Mouse (Mus musculus): ENCODE results near the gene 4930451I11Rik. TPM values are rescaled to one million over a fixed set of nuclear protein-coding genes. Genes with fewer than 3 reads are reported as not detected.

4930451I11Rik gene
- total RNA-seq, 1 experiment, result not detected

DNA sequence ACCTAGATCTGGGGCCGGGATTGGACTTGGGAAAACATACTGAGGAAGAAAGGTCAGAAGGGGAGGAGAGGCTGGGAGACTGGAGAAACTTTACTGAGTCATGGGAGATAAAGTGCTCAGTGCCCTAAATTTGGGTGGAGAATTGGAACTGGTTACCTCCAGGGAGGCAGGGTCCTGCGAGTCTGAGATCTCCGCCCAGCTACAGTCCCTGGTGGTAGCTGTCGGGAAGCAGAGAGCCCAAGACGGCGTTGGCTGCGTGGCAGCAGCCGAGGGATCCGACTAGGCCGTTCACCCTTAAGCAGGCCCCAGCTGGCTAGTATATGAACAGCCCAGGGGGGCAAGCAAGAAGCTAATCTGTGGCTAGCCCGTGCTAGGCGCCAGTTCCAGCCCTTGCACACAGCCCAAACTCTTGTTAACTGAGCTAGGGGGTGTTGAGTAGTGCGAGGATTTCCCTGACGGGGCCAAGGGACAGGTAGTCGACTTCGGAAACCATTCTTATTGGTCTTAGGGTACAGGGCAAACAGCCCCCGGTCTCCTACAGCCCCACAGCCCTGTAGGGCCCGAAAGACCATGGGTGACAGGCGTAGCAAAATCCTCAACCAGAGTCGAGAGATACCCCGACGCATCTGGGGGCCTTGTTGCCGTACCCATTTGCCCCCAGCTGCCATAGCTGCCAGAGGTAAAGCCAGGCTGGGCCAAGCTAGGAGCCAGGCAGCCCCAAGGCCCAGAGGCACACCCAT is 38.5 kb upstream of the 4930451I11Rik start:
- no peaks in the 10 kb centered on the region for H3K9me3 ChIP-seq (ENCODE audit: control insufficient read depth, insufficient read depth, low read depth, low read length)
- TF ChIP-seq ZNF384 (IDR thresholded peaks at IDR 0.05; ENCODE audit: low read depth, low read length) (no peak), MAFK (IDR thresholded peaks at IDR 0.05; ENCODE audit: insufficient read depth, low read depth, low read length) (no peak), ZC3H11A (IDR thresholded peaks at IDR 0.05; ENCODE audit: borderline replicate concordance, low read depth, low read length) (no peak), CHD2 (IDR thresholded peaks at IDR 0.05; ENCODE audit: low read depth, low read length) (no peak), HCFC1 (IDR thresholded peaks at IDR 0.05; ENCODE audit: borderline replicate concordance, insufficient read depth, low read length) (no peak)
- in situ Hi-C loops (cut with MboI; ENCODE audit: low sequenced_read_pairs in 2 of 2, unreplicated experiment in 2 of 2), result no loop called here
- no peak overlapping the region for H3K9ac ChIP-seq (ENCODE audit: insufficient read depth, low read depth, low read length, poor library complexity, severe bottlenecking)
- no peak overlapping the region for H3K27ac ChIP-seq (ENCODE audit: insufficient read depth, low read depth, low read length, poor library complexity, severe bottlenecking)
- no peak for DNase-seq (ENCODE audit: low read depth, low spot score)
- H3K4me1 ChIP-seq (ENCODE audit: control insufficient read depth in 2 of 2, insufficient read depth in 2 of 2, low read length in 2 of 2, poor library complexity in 1 of 2), result peaks cover 0 to 5% of the 10 kb centered on the region in 2 experiments; a peak in 1 of 4 replicates
- no peak overlapping the region for H3K4me3 ChIP-seq (ENCODE audit: insufficient read depth in 1 of 2, low read depth in 1 of 2, low read length in 2 of 2, poor library complexity in 1 of 2, severe bottlenecking in 1 of 2)
- H3K36me3 ChIP-seq (ENCODE audit: control insufficient read depth, insufficient read depth, low read length, poor library complexity, severe bottlenecking), result peaks cover 70% of the 10 kb centered on the region

DNA sequence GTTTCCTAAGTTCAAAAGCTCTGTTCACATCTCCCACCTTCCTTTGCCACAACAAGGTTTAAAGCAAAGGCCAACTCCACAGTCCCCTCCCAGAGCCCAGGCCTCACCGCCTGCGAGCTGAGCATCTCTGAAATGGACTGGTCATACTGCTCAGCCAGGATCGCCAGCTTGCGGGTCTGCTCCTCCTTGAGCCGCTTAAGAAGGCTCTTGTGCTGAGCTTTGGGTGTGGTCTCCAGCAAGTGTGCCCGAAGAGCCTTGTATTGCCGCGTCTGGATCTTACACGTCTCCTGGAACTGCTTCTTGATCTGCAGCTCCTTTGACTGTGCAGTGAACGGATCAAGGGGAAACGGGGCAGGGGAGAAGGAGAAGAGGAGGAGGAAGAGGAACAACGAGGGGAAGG is 36.6 kb upstream of the 4930451I11Rik start:
- Histone ChIP-seq H3K36me3 (ENCODE audit: control insufficient read depth, insufficient read depth, low read length, poor library complexity, severe bottlenecking) (peaks cover 71% of the 10 kb centered on the region), H3K9ac (ENCODE audit: insufficient read depth, low read depth, low read length, poor library complexity, severe bottlenecking) (no peak overlapping the region), H3K4me3 (ENCODE audit: insufficient read depth in 1 of 2, low read depth in 1 of 2, low read length in 2 of 2, poor library complexity in 1 of 2, severe bottlenecking in 1 of 2) (no peak overlapping the region), H3K4me1 (ENCODE audit: control insufficient read depth in 2 of 2, insufficient read depth in 2 of 2, low read length in 2 of 2, poor library complexity in 1 of 2) (peaks cover 0 to 12% of the 10 kb centered on the region in 2 experiments; a peak in 1 of 4 replicates), H3K9me3 (ENCODE audit: control insufficient read depth, insufficient read depth, low read depth, low read length) (no peaks in the 10 kb centered on the region), H3K27ac (ENCODE audit: insufficient read depth, low read depth, low read length, poor library complexity, severe bottlenecking) (no peak overlapping the region)
- DNase-seq (ENCODE audit: low read depth, low spot score), result no peak
- in situ Hi-C loops (cut with MboI; ENCODE audit: low sequenced_read_pairs in 2 of 2, unreplicated experiment in 2 of 2), result no loop called here
- TF ChIP-seq HCFC1 (IDR thresholded peaks at IDR 0.05; ENCODE audit: borderline replicate concordance, insufficient read depth, low read length) (no peak), MAFK (IDR thresholded peaks at IDR 0.05; ENCODE audit: insufficient read depth, low read depth, low read length) (no peak), ZNF384 (IDR thresholded peaks at IDR 0.05; ENCODE audit: low read depth, low read length) (no peak), ZC3H11A (IDR thresholded peaks at IDR 0.05; ENCODE audit: borderline replicate concordance, low read depth, low read length) (no peak), CHD2 (IDR thresholded peaks at IDR 0.05; ENCODE audit: low read depth, low read length) (no peak)

DNA sequence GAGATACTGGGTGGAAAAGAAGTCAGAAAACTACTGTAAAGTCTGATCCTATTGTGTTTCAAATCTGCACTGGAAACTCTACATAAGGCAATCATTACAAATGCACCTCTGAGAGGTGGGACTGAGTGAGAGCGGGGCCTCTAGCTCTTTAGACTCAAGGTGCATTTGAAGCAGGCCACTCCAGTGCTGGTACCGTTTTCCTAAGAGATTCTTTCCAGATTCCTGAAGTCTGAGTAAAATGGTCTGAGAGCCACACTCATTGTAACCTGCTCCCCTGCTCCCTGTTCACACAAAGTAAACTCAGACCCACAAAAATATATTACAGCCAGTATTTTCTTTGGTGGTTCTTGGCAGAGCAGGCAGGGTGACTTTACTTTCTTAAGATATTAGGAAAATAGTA is 36.1 kb upstream of the 4930451I11Rik start:
- Histone ChIP-seq H3K9ac (ENCODE audit: insufficient read depth, low read depth, low read length, poor library complexity, severe bottlenecking) (no peak overlapping the region), H3K4me1 (ENCODE audit: control insufficient read depth in 2 of 2, insufficient read depth in 2 of 2, low read length in 2 of 2, poor library complexity in 1 of 2) (peaks cover 0 to 12% of the 10 kb centered on the region in 2 experiments; a peak in 1 of 4 replicates), H3K27ac (ENCODE audit: insufficient read depth, low read depth, low read length, poor library complexity, severe bottlenecking) (no peak overlapping the region), H3K9me3 (ENCODE audit: control insufficient read depth, insufficient read depth, low read depth, low read length) (no peaks in the 10 kb centered on the region), H3K4me3 (ENCODE audit: insufficient read depth in 1 of 2, low read depth in 1 of 2, low read length in 2 of 2, poor library complexity in 1 of 2, severe bottlenecking in 1 of 2) (no peak overlapping the region), H3K36me3 (ENCODE audit: control insufficient read depth, insufficient read depth, low read length, poor library complexity, severe bottlenecking) (peaks cover 68% of the 10 kb centered on the region)
- in situ Hi-C loops (cut with MboI; ENCODE audit: low sequenced_read_pairs in 2 of 2, unreplicated experiment in 2 of 2), result no loop called here
- DNase-seq (ENCODE audit: low read depth, low spot score), result no peak
- TF ChIP-seq ZNF384 (IDR thresholded peaks at IDR 0.05; ENCODE audit: low read depth, low read length) (no peak), HCFC1 (IDR thresholded peaks at IDR 0.05; ENCODE audit: borderline replicate concordance, insufficient read depth, low read length) (no peak), MAFK (IDR thresholded peaks at IDR 0.05; ENCODE audit: insufficient read depth, low read depth, low read length) (no peak), CHD2 (IDR thresholded peaks at IDR 0.05; ENCODE audit: low read depth, low read length) (no peak), ZC3H11A (IDR thresholded peaks at IDR 0.05; ENCODE audit: borderline replicate concordance, low read depth, low read length) (no peak)

DNA sequence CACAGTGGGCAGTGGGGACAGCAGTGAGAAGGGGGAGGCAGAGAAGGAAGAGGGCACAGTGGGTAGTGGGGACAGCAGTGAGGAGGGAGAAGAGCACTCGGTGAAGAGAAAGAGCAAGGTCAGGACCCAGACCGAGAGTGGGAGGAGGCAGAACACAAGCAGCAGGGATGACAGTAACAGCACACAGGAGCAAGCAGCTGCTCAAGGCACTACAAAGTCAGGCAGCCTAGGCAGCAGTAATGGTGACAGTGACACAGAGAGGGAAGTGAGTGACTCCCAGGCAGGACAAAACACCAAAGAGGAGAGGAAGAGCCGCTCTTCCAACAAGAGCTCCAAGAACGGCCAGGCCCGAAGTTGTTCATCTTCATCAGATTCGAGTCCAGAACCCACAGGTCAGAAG is 32.4 kb upstream of the 4930451I11Rik start:
- peaks cover 45% of the 10 kb centered on the region for H3K36me3 ChIP-seq (ENCODE audit: control insufficient read depth, insufficient read depth, low read length, poor library complexity, severe bottlenecking)
- TF ChIP-seq ZC3H11A (IDR thresholded peaks at IDR 0.05; ENCODE audit: borderline replicate concordance, low read depth, low read length) (no peak), HCFC1 (IDR thresholded peaks at IDR 0.05; ENCODE audit: borderline replicate concordance, insufficient read depth, low read length) (no peak), CHD2 (IDR thresholded peaks at IDR 0.05; ENCODE audit: low read depth, low read length) (no peak), MAFK (IDR thresholded peaks at IDR 0.05; ENCODE audit: insufficient read depth, low read depth, low read length) (no peak), ZNF384 (IDR thresholded peaks at IDR 0.05; ENCODE audit: low read depth, low read length) (no peak)
- no peak for DNase-seq (ENCODE audit: low read depth, low spot score)
- in situ Hi-C loops (cut with MboI; ENCODE audit: low sequenced_read_pairs in 2 of 2, unreplicated experiment in 2 of 2), result no loop called here
- H3K4me3 ChIP-seq (ENCODE audit: insufficient read depth in 1 of 2, low read depth in 1 of 2, low read length in 2 of 2, poor library complexity in 1 of 2, severe bottlenecking in 1 of 2), result peak overlapping the region in 1 of 2 experiments; percentile 77; a peak in 1 of 4 replicates
- peaks cover 0 to 10% of the 10 kb centered on the region in 2 experiments; a peak in 1 of 4 replicates for H3K4me1 ChIP-seq (ENCODE audit: control insufficient read depth in 2 of 2, insufficient read depth in 2 of 2, low read length in 2 of 2, poor library complexity in 1 of 2)
- no peak overlapping the region for H3K27ac ChIP-seq (ENCODE audit: insufficient read depth, low read depth, low read length, poor library complexity, severe bottlenecking)
- H3K9me3 ChIP-seq (ENCODE audit: control insufficient read depth, insufficient read depth, low read depth, low read length), result no peaks in the 10 kb centered on the region
- H3K9ac ChIP-seq (ENCODE audit: insufficient read depth, low read depth, low read length, poor library complexity, severe bottlenecking), result peak overlapping the region; percentile 87; the same call in 1 of the 2 replicates

Data from ES-E14 (cell line).